Mouse (Mus musculus) 3T3-L1 (cell line): ENCODE data around the gene Ptpn20.

Experiments used
- DNase-seq: peaks from one replicate; pipeline ENCODE4 v3.0.0-alpha.2; 2015; ENCODE audit warnings: low read depth, low spot score

The Ptpn20 gene

GRCm38 (mm10) chr14:33673350-33674087, 84.5 kb downstream of the Ptpn20 start:
- DNase-seq, result peak; percentile 38

DNA sequence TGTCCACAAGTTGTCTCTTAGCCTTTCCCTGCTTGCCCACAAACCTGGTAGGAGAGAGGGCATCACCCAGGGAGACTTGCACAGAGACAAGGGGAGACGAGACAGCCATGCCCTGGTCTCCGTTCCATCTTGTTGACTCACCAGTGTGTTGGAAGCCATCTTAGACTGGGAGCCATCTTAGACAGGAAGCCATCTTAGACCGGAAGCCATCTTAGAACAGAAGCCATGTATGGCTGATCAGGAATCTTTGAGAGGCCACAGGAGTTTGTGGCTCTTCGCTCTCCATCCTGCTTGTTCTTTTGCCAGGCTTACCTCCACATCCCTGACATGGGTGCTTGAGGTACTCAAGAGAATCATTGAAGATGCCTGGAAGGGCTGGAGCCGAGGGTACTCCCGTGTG, 89.0 kb downstream of the Ptpn20 start:
- DNase-seq, result no peak

GRCm38 (mm10) chr14:33678740-33679139, 89.7 kb downstream of the Ptpn20 start:
- DNase-seq, result no peak

DNA sequence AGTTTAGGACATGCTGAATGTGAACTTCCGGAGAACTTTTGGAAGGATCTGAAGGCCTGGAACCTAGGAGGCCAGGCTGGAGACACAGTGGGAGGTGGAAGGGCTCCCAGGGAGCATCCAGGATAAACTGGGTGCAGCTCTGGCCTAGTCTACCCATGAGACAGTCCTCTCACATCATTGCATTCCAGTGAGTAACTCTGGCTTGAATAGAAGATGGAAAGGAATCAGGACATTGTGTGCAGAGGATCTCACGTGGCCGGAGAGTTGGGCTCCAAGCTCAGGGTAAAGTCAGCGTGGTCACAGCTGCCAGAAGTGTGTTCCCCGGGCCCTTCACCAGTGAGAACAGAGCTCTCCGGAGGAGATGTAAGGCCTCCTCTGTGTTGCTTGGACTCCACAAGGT, 91.6 kb downstream of the Ptpn20 start:
- DNase-seq, result no peak

- DNase-seq, result no peak
Measured at GRCm38 (mm10) chr14:33682768-33683167, 93.8 kb downstream of the Ptpn20 start.

- DNase-seq, result no peak
Measured at GRCm38 (mm10) chr14:33683701-33684100, 94.7 kb downstream of the Ptpn20 start.

DNA sequence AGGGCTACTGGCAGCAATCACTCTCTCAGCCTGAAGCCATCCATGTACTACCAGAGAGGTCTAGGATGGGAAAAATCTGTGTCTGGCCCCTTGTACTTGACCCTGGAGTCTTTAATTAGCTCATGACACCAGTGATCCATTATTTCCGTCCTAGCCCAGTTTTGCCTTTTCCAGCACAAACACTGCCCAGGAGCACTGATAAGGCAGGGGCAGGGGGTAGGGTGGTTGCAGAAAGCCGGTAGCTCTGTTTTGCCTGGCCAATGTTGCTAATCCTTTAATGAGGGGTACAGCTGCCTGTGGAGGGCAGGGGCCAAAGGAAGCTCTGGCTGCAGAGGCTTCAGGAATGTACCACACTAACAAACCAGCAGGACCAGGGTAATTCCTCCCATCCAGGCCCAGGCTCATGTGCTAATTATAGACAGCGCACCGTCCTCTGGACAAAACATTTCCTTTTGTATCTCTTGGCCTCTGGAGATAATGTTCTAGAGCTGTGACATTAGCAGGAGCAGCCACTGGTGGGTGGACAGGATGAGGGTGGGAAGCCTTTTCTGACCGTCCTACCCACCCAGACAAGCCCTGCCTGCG, 98.5 kb downstream of the Ptpn20 start:
- no peak for DNase-seq

GRCm38 (mm10) chr14:33689044-33689443, 100.0 kb downstream of the Ptpn20 start:
- no peak for DNase-seq
